8 mouse cellular contexts compared by ENCODE assay signal in the genomic region with DNA sequence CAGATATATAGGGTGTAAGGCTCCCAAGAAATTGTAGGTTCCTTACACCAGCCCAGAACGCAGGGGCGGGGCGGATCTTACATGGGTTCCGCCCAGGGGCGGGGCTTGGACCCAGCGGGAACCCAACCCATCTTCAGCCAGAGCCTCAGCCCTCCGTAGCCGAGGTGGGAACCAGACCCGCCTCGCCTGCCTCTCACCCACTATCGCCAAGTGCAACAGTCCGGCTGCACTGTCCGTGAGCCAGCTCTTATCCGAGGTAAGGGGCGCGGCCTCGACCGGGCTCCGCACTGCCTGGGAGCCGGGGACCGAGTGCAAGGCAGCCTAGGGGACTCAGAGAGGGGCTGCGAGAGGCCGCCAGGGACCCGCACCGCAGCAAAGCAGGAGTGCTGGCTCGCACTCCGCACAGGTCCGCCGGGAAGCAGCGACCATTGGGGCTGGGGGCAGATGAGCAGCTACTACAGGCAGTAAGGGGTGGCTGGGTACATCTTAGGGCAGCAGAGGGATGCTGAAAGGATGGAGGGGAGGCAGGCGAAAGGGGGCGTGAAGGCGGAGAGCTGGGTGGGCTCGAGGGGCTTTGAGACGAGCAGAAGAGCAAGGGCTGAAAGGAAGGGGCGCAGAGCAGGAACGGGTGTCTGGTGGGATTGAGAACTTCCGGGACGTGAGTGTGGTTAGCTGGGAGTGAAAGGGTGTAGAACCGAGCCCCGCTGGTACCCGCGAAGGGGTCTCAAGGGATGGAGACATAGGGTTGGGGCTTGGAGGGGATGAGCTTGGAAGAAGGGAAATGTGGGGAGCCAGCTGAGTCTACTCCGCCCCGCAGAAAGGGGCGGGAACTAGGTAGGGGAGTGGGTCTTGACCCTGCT. TPM values are rescaled to one million over a fixed set of nuclear protein-coding genes. Genes with fewer than 3 reads are reported as not detected.
A peak's percentile ranks its signal among the peaks of the same experiment; 100 is the strongest.
DNase-seq lines count a peak whose midpoint lies in the region; ATAC-seq and TF ChIP-seq lines count a peak whose summit lies in the region.

Gene Rab3b, plus strand, starts transcription at position 101 of the 860 bp plus-strand sequence.

- H3K4me3 ChIP-seq in forebrain, embryonic 15.5 days = peak within 1 kb of the TSS; percentile 75
- peak within 1 kb of the TSS; percentile 61 for H3K4me3 ChIP-seq in layer of hippocampus, adult 2 months
- peak within 1 kb of the TSS; percentile 53 for H3K4me3 ChIP-seq in lung, embryonic 14.5 days (ENCODE audit: low read depth, low read length)

- TF ChIP-seq CTCF in layer of hippocampus, adult 2 months (conservative IDR thresholded peaks at IDR 0.05) = no peak
- TF ChIP-seq CTCF in lung, embryonic 14.5 days (IDR thresholded peaks at IDR 0.05; ENCODE audit: low read depth) = no peak

- H3K9me3 ChIP-seq in forebrain, embryonic 15.5 days = no peaks in the 10 kb centered on the region
- H3K9me3 ChIP-seq in lung, embryonic 14.5 days (ENCODE audit: low read depth, low read length) = no peaks in the 10 kb centered on the region

- peak within 1 kb of the TSS; percentile 77 for H3K9ac ChIP-seq in forebrain, embryonic 15.5 days (replicated peaks)
- peak within 1 kb of the TSS; percentile 51 for H3K9ac ChIP-seq in lung, embryonic 14.5 days

- peaks cover 7% of the 10 kb centered on the region; the same call in 1 of the 2 replicates for H3K4me1 ChIP-seq in forebrain, embryonic 15.5 days
- H3K4me1 ChIP-seq in lung, embryonic 14.5 days (ENCODE audit: insufficient read depth) = no peaks in the 10 kb centered on the region

- no peaks in the 10 kb centered on the region for H3K36me3 ChIP-seq in forebrain, embryonic 15.5 days
- no peaks in the 10 kb centered on the region for H3K36me3 ChIP-seq in lung, embryonic 14.5 days (ENCODE audit: insufficient read depth)

- under 1% methylated on average over 46 of the region's 46 CpGs for WGBS in forebrain, embryonic 15.5 days
- WGBS in lung, embryonic 14.5 days = under 1% methylated on average over 46 of the region's 46 CpGs

- H3K27me3 ChIP-seq in forebrain, embryonic 15.5 days = no peaks in the 10 kb centered on the region
- H3K27me3 ChIP-seq in lung, embryonic 14.5 days (ENCODE audit: insufficient read depth, low read length) = 0 out of 2 replicates have a peak, but pooled peaks cover 3% of the 10 kb centered on the region

- DNase-seq in Muller cell, postnatal 12 days (ENCODE audit: inconsistent ontology term) = peak; percentile 68
- DNase-seq in cerebellum, adult 18-20 months = peak; percentile 23 to 30
- peak; percentile 16 to 60 for DNase-seq in layer of hippocampus, adult 2 months (ENCODE audit: low spot score in 2 of 2)
- DNase-seq in lung, embryonic 14.5 days = peak; percentile 84
- peak; percentile 56 for DNase-seq in thymus, postnatal 0 days (ENCODE audit: low spot score)

- H3K27ac ChIP-seq in forebrain, embryonic 15.5 days (replicated peaks) = peak within 1 kb of the TSS; percentile 46; the same call in 1 of the 2 replicates
- H3K27ac ChIP-seq in layer of hippocampus, adult 2 months = no peak within 1 kb of the TSS
- no peak within 1 kb of the TSS for H3K27ac ChIP-seq in lung, embryonic 14.5 days (ENCODE audit: low read depth)

- peak within 1 kb of the TSS; percentile 90 for H3K4me2 ChIP-seq in forebrain, embryonic 15.5 days (replicated peaks)
- peak within 1 kb of the TSS; percentile 99 for H3K4me2 ChIP-seq in lung, embryonic 14.5 days

- peak; percentile 94 for ATAC-seq in forebrain, embryonic 15.5 days (replicated peaks)
- peak; percentile 86 to 92 for ATAC-seq in hematopoietic stem cell, adult 5-6 weeks (replicated peaks in 1 of 2; ENCODE audit: insufficient read depth in 1 of 2, low FRiP score in 2 of 2, low TSS enrichment in 1 of 2, low read depth in 1 of 2, poor library complexity in 2 of 2, severe bottlenecking in 2 of 2)
- peak; percentile 92 for ATAC-seq in lung, embryonic 14.5 days (ENCODE audit: insufficient read depth)
- ATAC-seq in neutrophil, adult 5-6 weeks (ENCODE audit: extremely low read depth, insufficient number of reproducible peaks, low FRiP score, poor library complexity, severe bottlenecking) = peak; percentile 21; the same call in 1 of the 2 replicates

RNA-seq across cellular contexts. Expression of gene Rab3b, which starts in this region (rescaled TPM):
- polyA plus RNA-seq in forebrain, embryonic 15.5 days (2015; fragmentation: Nextera tagmentation; extraction: Ambion mirVana) = 79.2 and 90.5 TPM in 2 replicates
- total RNA-seq in hematopoietic stem cell, adult 5-6 weeks (2017) = not detected in 2 replicates
- total RNA-seq in layer of hippocampus, adult 2 months (2021) = 10 to 100 TPM; 46.2 to 48.3 TPM
- polyA plus RNA-seq in lung, embryonic 14.5 days (2014; fragmentation: Nextera tagmentation; extraction: Ambion mirVana) = 6.3 and 8.0 TPM in 2 replicates
- 0.81 TPM in 1 of 2 replicates, not detected in the other for total RNA-seq in neutrophil, adult 5-6 weeks (2017)
- polyA plus RNA-seq in thymus, postnatal 0 days (2015; fragmentation: Nextera tagmentation; extraction: Ambion mirVana) = 2.6 and 4.0 TPM in 2 replicates

Comparison
In these comparisons a context has a peak if more than half of its experiments do, and no peak if none do; other contexts are left out.
1. RNA of gene Rab3b (total RNA-seq): 46.2 to 48.3 TPM in layer of hippocampus, adult 2 months; 0.81 TPM in neutrophil, adult 5-6 weeks and not detected in hematopoietic stem cell, adult 5-6 weeks; every median in the first group is over 10 times any median in the second.
2. Peak in ATAC-seq in hematopoietic stem cell, adult 5-6 weeks; RNA of the gene not detected or under 1 TPM.
3. Peak in ATAC-seq in neutrophil, adult 5-6 weeks; RNA of the gene not detected or under 1 TPM.
4. DNase-seq: peak in every context shown above with its lines; median percentile 84 in lung, embryonic 14.5 days; 68 in Muller cell, postnatal 12 days; 56 in thymus, postnatal 0 days; 38 in layer of hippocampus, adult 2 months; 26 in cerebellum, adult 18-20 months.
5. ATAC-seq: peak in every context shown above with its lines; median percentile 94 in forebrain, embryonic 15.5 days; 92 in lung, embryonic 14.5 days; 89 in hematopoietic stem cell, adult 5-6 weeks; 21 in neutrophil, adult 5-6 weeks.
6. Peak in every context shown above with its lines, with median percentiles within 50 percentile points of each other: H3K4me3 ChIP-seq.